ENCODE assay signal across 16 mouse cellular contexts in the genomic region with DNA sequence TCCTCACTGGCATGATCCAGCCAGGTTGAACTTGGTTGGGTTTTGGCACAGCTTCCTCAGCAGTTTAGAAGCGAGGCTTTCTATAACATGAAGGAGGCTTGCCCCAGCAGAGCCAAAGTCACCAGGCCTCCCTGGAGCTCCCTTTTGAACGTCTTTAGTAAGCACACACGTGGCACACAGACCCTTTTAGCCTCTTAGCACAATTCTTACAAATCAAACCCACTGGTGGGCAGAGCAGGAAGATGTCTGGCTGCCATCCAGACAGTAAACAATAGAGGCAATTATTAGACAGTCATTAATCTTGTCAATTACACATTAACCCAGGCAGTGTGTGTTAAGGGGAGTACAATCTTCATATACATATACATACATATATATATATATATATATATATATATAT.
DNase-seq lines count a peak whose midpoint lies in the region; ATAC-seq and TF ChIP-seq lines count a peak whose summit lies in the region.
"Had no signal": no experiment of that assay in that cellular context is flagged by ENCODE, and none has a peak within 500 bp of the region (broad histone marks: within the 10 kb centered on the region; RNA-seq: fewer than 3 reads in every experiment).

No protein-coding gene starts in this region.

- H3K36me3 ChIP-seq in hindbrain, embryonic 15.5 days = no peaks in the 10 kb centered on the region
- no peaks in the 10 kb centered on the region for H3K36me3 ChIP-seq in hindbrain, embryonic 12.5 days
- no peaks in the 10 kb centered on the region for H3K36me3 ChIP-seq in midbrain, postnatal 0 days (ENCODE audit: insufficient read depth, low read length)
- no peaks in the 10 kb centered on the region for H3K36me3 ChIP-seq in midbrain, embryonic 11.5 days (ENCODE audit: control insufficient read depth, insufficient read depth, low read length)
- H3K36me3 ChIP-seq in kidney, postnatal 0 days (ENCODE audit: insufficient read depth, low read length) = no peaks in the 10 kb centered on the region
- no peaks in the 10 kb centered on the region for H3K36me3 ChIP-seq in neural tube, embryonic 15.5 days
- H3K36me3 ChIP-seq: liver, embryonic 12.5 days; neural tube, embryonic 13.5 days had no signal

- 0 out of 2 replicates have a peak, but pooled peaks cover 2% of the 10 kb centered on the region for H3K27me3 ChIP-seq in hindbrain, embryonic 15.5 days
- H3K27me3 ChIP-seq in hindbrain, embryonic 12.5 days = no peaks in the 10 kb centered on the region
- no peaks in the 10 kb centered on the region for H3K27me3 ChIP-seq in midbrain, postnatal 0 days (ENCODE audit: insufficient read depth, low read length)
- H3K27me3 ChIP-seq in midbrain, embryonic 11.5 days (ENCODE audit: control insufficient read depth, insufficient read depth, low read length) = no peaks in the 10 kb centered on the region
- H3K27me3 ChIP-seq in kidney, postnatal 0 days (ENCODE audit: insufficient read depth, low read length) = no peaks in the 10 kb centered on the region
- H3K27me3 ChIP-seq in neural tube, embryonic 15.5 days (replicated peaks) = no peaks in the 10 kb centered on the region
- H3K27me3 ChIP-seq: neural tube, embryonic 13.5 days had no signal

- ATAC-seq in hindbrain, embryonic 15.5 days (ENCODE audit: low FRiP score, low read depth) = peak; percentile 54; the same call in 1 of the 2 replicates
- ATAC-seq in hindbrain, embryonic 12.5 days (ENCODE audit: low FRiP score) = no peak
- no peak for ATAC-seq in midbrain, postnatal 0 days (ENCODE audit: low FRiP score)
- no peak for ATAC-seq in midbrain, embryonic 11.5 days (ENCODE audit: low FRiP score)
- no peak for ATAC-seq in kidney, postnatal 0 days (replicated peaks; ENCODE audit: low FRiP score, low read depth)
- no peak for ATAC-seq in neural tube, embryonic 15.5 days (ENCODE audit: low FRiP score)
- ATAC-seq: CD4-positive, CD25-positive, alpha-beta regulatory T cell, adult 4 months; liver, embryonic 12.5 days; midbrain, embryonic 16.5 days had no signal

- H3K27ac ChIP-seq in hindbrain, embryonic 15.5 days (replicated peaks) = no peak overlapping the region
- H3K27ac ChIP-seq in hindbrain, embryonic 12.5 days = no peak overlapping the region
- H3K27ac ChIP-seq in midbrain, postnatal 0 days (ENCODE audit: low read depth, low read length) = no peak overlapping the region
- no peak overlapping the region for H3K27ac ChIP-seq in midbrain, embryonic 11.5 days (ENCODE audit: low read depth, low read length)
- 0 out of 2 replicates have a peak overlapping the region, but pooled peaks have one; percentile 5 for H3K27ac ChIP-seq in kidney, postnatal 0 days
- no peak overlapping the region for H3K27ac ChIP-seq in neural tube, embryonic 15.5 days (replicated peaks)
- H3K27ac ChIP-seq: liver, embryonic 12.5 days; neural tube, embryonic 13.5 days had no signal

- H3K4me2 ChIP-seq in hindbrain, embryonic 15.5 days = no peak overlapping the region
- H3K4me2 ChIP-seq in hindbrain, embryonic 12.5 days (replicated peaks) = no peak overlapping the region
- no peak overlapping the region for H3K4me2 ChIP-seq in midbrain, postnatal 0 days (ENCODE audit: low read depth, low read length, poor library complexity, severe bottlenecking)
- no peak overlapping the region for H3K4me2 ChIP-seq in midbrain, embryonic 11.5 days
- no peak overlapping the region for H3K4me2 ChIP-seq in kidney, postnatal 0 days (ENCODE audit: low read length)
- H3K4me2 ChIP-seq in neural tube, embryonic 15.5 days = no peak overlapping the region
- H3K4me2 ChIP-seq: liver, embryonic 12.5 days; neural tube, embryonic 13.5 days had no signal

- no peak for TF ChIP-seq CTCF in midbrain, postnatal 0 days (IDR thresholded peaks at IDR 0.05)
- no peak for TF ChIP-seq CTCF in kidney, postnatal 0 days (IDR thresholded peaks at IDR 0.05; ENCODE audit: low read depth)

- H3K9ac ChIP-seq in hindbrain, embryonic 15.5 days = no peak overlapping the region
- no peak overlapping the region for H3K9ac ChIP-seq in hindbrain, embryonic 12.5 days
- no peak overlapping the region for H3K9ac ChIP-seq in midbrain, postnatal 0 days (replicated peaks; ENCODE audit: low read length, poor library complexity, severe bottlenecking)
- no peak overlapping the region for H3K9ac ChIP-seq in midbrain, embryonic 11.5 days (ENCODE audit: low read length)
- no peak overlapping the region for H3K9ac ChIP-seq in kidney, postnatal 0 days (ENCODE audit: low read depth, low read length)
- H3K9ac ChIP-seq in neural tube, embryonic 15.5 days (replicated peaks) = no peak overlapping the region
- H3K9ac ChIP-seq: liver, embryonic 12.5 days; neural tube, embryonic 13.5 days had no signal

- no peaks in the 10 kb centered on the region for H3K9me3 ChIP-seq in hindbrain, embryonic 15.5 days
- no peaks in the 10 kb centered on the region for H3K9me3 ChIP-seq in hindbrain, embryonic 12.5 days (replicated peaks)
- H3K9me3 ChIP-seq in midbrain, postnatal 0 days (ENCODE audit: low read length) = no peaks in the 10 kb centered on the region
- H3K9me3 ChIP-seq in midbrain, embryonic 11.5 days (ENCODE audit: control insufficient read depth, low read length) = no peaks in the 10 kb centered on the region
- H3K9me3 ChIP-seq in kidney, postnatal 0 days (replicated peaks; ENCODE audit: low read length) = no peaks in the 10 kb centered on the region
- no peaks in the 10 kb centered on the region for H3K9me3 ChIP-seq in neural tube, embryonic 15.5 days (replicated peaks)
- H3K9me3 ChIP-seq: liver, embryonic 12.5 days; neural tube, embryonic 13.5 days had no signal

- no peak overlapping the region for H3K4me3 ChIP-seq in hindbrain, embryonic 15.5 days
- no peak overlapping the region for H3K4me3 ChIP-seq in hindbrain, embryonic 12.5 days
- no peak overlapping the region for H3K4me3 ChIP-seq in midbrain, postnatal 0 days (ENCODE audit: low read depth, low read length)
- no peak overlapping the region for H3K4me3 ChIP-seq in midbrain, embryonic 11.5 days (ENCODE audit: low read depth, low read length)
- no peak overlapping the region for H3K4me3 ChIP-seq in kidney, postnatal 0 days (replicated peaks; ENCODE audit: low read depth, low read length)
- no peak overlapping the region for H3K4me3 ChIP-seq in neural tube, embryonic 15.5 days (replicated peaks)
- H3K4me3 ChIP-seq: liver, embryonic 12.5 days; neural tube, embryonic 13.5 days had no signal

- 12% methylated on average over 3 of the region's 3 CpGs for WGBS in hindbrain, embryonic 15.5 days
- WGBS in hindbrain, embryonic 12.5 days = 45% methylated on average over 3 of the region's 3 CpGs
- WGBS in midbrain, postnatal 0 days = 46% methylated on average over 3 of the region's 3 CpGs
- 66% methylated on average over 3 of the region's 3 CpGs for WGBS in midbrain, embryonic 11.5 days
- WGBS in kidney, postnatal 0 days = 25% methylated on average over 3 of the region's 3 CpGs
- 22% methylated on average over 3 of the region's 3 CpGs for WGBS in neural tube, embryonic 15.5 days

- H3K4me1 ChIP-seq in hindbrain, embryonic 15.5 days (replicated peaks) = peaks cover 6% of the 10 kb centered on the region
- peaks cover 8% of the 10 kb centered on the region for H3K4me1 ChIP-seq in hindbrain, embryonic 12.5 days
- H3K4me1 ChIP-seq in midbrain, postnatal 0 days (ENCODE audit: insufficient read depth, low read length) = no peaks in the 10 kb centered on the region
- H3K4me1 ChIP-seq in midbrain, embryonic 11.5 days (ENCODE audit: control insufficient read depth, insufficient read depth, low read length) = no peaks in the 10 kb centered on the region
- H3K4me1 ChIP-seq in kidney, postnatal 0 days (replicated peaks; ENCODE audit: insufficient read depth, low read length) = peaks cover 11% of the 10 kb centered on the region
- 0 out of 2 replicates have a peak, but pooled peaks cover 15% of the 10 kb centered on the region for H3K4me1 ChIP-seq in neural tube, embryonic 15.5 days

- peak; percentile 13 for DNase-seq in midbrain, postnatal 0 days (ENCODE audit: low spot score)
- DNase-seq in midbrain, embryonic 11.5 days (ENCODE audit: low spot score, missing footprints) = no peak
- no peak for DNase-seq in kidney, postnatal 0 days (ENCODE audit: low spot score)
- DNase-seq in frontal cortex, postnatal 14 days (ENCODE audit: low spot score in 2 of 2) = no peak
- DNase-seq: adrenal gland, postnatal 25 days; cerebellum, postnatal 14 days; gastrocnemius, postnatal 10 days; right cerebral cortex, adult 18-20 months; thymus, adult 18-20 months had no signal
